Mouse (Mus musculus) fibroblast of lung, adult 2 months (primary cell): ENCODE data around the gene Max.

Experiments used
- DNase-seq: peaks from one replicate; pipeline ENCODE4 v3.0.0-alpha.2; 2011; ENCODE audit warnings: low read depth

Max gene

GRCm38 (mm10) chr12:76954698-76955423 lies 7.1 kb downstream of the Max start:
- peak; percentile 95 for DNase-seq

- no peak for DNase-seq
Measured at GRCm38 (mm10) chr12:76953750-76954363, 8.1 kb downstream of the Max start.

- DNase-seq: no peak
Measured at GRCm38 (mm10) chr12:76950330-76950729, 11.7 kb downstream of the Max start.

GRCm38 (mm10) chr12:76948781-76949180 lies 13.2 kb downstream of the Max start:
- no peak for DNase-seq

GRCm38 (mm10) chr12:76948185-76948584 lies 13.8 kb downstream of the Max start:
- no peak for DNase-seq

- DNase-seq: no peak
Measured at GRCm38 (mm10) chr12:76947487-76947886, 14.5 kb downstream of the Max start.

GRCm38 (mm10) chr12:76943466-76943865 lies 18.5 kb downstream of the Max start:
- no peak for DNase-seq

GRCm38 (mm10) chr12:76943046-76943445 lies 19.0 kb downstream of the Max start:
- no peak for DNase-seq

GRCm38 (mm10) chr12:76942476-76942875 lies 19.5 kb downstream of the Max start:
- no peak for DNase-seq

- no peak for DNase-seq
Measured at GRCm38 (mm10) chr12:76941524-76941923, 20.5 kb downstream of the Max start.

GRCm38 (mm10) chr12:76938013-76938412 lies 24.0 kb downstream of the Max start:
- DNase-seq: no peak

- no peak for DNase-seq
Measured at GRCm38 (mm10) chr12:76936211-76936610, 25.8 kb downstream of the Max start.

GRCm38 (mm10) chr12:76934438-76934837 lies 27.6 kb downstream of the Max start:
- DNase-seq: no peak

- no peak for DNase-seq
Measured at GRCm38 (mm10) chr12:76932688-76933060, 29.3 kb downstream of the Max start.

- DNase-seq: no peak
Measured at GRCm38 (mm10) chr12:76931739-76932687, 30.0 kb downstream of the Max start.

GRCm38 (mm10) chr12:76930177-76930576 lies 31.8 kb downstream of the Max start:
- no peak for DNase-seq

- DNase-seq: no peak
Measured at GRCm38 (mm10) chr12:76927539-76927938, 34.5 kb downstream of the Max start.

GRCm38 (mm10) chr12:76927012-76927411 lies 35.0 kb downstream of the Max start:
- no peak for DNase-seq

- peak; percentile 44 for DNase-seq
Measured at GRCm38 (mm10) chr12:76926338-76926945, 35.6 kb downstream of the Max start.

GRCm38 (mm10) chr12:76924904-76925604 lies 36.9 kb downstream of the Max start:
- no peak for DNase-seq

- DNase-seq: no peak
Measured at GRCm38 (mm10) chr12:76923118-76923517, 38.9 kb downstream of the Max start.

- DNase-seq: no peak
Measured at GRCm38 (mm10) chr12:76920990-76921389, 41.0 kb downstream of the Max start.
